Mouse (Mus musculus) CH12F3 (cell line): ENCODE measurements around the gene Nptxr.

Experiments
- in situ Hi-C: fragments of 300-500 bp; cut with MboI; formaldehyde crosslinking; loops from 2 replicates; pipeline ENCODE4 v1.14.3; 2020; ENCODE audit warnings: low sequenced_read_pairs

Gene Nptxr

GRCm38 (mm10) chr15:79792455-79792854 is 12.1 kb downstream of the Nptxr start:
- in situ Hi-C loops, result no loop called here

GRCm38 (mm10) chr15:79791502-79791901 is 13.1 kb downstream of the Nptxr start:
- in situ Hi-C loops, result no loop called here

DNA sequence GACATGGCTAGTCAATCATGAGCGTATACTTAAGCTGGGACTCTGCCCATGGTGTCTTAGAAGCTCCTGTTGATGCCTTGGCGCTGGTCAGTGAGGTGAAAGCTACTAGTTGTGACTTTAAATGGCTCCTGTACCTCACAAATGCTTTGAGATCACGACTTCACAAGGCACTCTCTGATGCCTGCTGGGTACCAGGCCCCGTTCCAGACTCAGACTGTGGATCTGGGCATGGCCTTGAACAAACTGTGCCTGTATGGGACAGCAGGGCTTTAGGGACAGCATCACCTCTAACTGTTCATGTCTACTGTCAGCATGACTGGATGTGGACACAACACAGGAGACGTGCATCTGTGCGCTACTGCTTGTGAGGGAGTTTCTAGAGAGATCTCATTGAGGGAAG is 13.7 kb downstream of the Nptxr start:
- in situ Hi-C loops, result no loop called here

- in situ Hi-C loops, result no loop called here
Observed at GRCm38 (mm10) chr15:79790111-79790510, 14.5 kb downstream of the Nptxr start.

GRCm38 (mm10) chr15:79787815-79788214 is 16.8 kb downstream of the Nptxr start:
- in situ Hi-C loops, result no loop called here

DNA sequence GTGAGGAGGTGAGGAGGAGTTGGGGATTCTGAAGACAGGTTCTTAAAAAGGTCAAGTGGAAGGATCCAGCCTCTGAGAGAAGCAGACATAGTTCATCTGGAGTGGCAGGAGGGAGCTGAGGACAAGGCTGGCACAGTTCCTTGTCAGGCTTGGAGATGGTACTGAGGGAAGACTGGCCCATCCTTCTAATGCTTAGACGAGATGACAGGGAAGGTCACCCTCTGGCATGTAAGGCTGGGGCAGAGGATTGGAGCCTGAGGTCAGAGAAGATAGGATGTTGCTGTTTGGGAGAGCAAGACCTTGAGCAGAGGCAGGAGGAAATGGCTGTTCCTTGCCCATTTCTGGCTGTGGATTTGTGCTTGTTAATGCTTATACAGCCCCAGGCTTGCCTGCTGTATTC is 19.5 kb downstream of the Nptxr start:
- in situ Hi-C loops, result no loop called here

- in situ Hi-C loops, result no loop called here
Observed at GRCm38 (mm10) chr15:79777749-79778148, 26.8 kb downstream of the Nptxr start, which contains the start of gene Dnal4. TSS of gene Dnal4 (minus strand) at chr15:79777849.

DNA sequence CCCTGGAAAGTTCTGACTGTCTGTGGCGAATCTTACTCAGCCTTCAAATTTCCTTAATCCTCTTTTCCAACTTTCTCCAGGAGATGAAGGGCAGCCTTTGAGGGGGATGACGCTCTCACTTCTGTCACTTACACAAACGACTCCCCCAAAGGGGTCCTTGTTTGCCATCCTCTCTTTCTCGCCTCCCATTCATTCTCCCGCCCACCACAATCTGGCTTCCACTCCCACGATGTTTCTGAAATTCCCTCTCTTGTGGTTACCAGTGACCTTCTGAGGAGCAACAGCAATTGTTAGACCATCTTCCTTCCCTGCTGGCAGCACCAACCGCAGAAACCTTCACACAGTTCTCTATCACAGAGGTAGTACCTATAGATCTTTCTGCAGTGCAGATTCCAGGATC is 28.9 kb downstream of the Nptxr start:
- in situ Hi-C loops, result no loop called here

DNA sequence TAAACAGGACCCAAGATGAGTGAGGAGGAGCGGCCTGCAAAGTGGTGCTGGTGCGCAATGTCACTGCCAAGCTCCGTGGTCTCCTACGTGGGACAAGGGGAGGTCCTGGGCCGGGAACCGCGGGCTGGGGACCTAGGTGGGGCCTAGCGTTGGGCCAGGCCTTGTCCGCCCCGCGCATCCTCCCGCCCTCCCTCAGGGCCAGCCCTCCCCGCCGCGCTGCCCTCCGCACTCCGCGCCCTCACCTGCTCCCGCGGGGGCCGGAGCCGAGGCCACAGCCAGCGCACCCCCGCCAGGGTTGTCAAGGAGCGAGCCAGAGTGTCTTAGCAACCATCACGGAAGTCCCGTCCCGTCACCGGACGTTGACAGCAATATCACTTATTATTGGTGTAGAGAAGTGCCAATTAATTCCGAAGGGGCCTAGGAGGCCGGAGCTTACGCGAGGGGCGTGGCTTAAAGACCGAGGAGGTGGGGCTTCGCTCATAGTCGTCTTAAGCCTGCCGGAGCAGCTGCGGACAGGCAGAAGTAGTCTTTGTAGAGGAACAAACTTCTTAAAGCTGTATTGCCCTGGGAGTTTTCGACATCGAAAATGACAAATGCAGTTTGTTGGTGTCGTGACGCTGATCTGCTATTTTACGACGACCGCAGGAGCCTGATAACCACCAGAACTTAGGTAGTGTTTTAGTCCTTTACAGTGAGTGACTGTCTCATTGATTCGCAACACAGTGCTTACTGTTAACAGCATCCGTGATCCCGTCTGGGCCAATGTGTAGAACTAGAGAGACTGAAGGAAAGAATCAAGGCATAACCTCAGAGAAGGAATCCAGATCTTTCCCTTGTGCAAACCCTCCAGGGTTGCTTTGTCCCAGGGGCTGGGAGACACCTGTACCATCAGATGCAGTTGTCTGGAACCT is 30.2 kb downstream of the Nptxr start:
- in situ Hi-C loops, result no loop called here

GRCm38 (mm10) chr15:79770629-79771240 is 33.8 kb downstream of the Nptxr start:
- in situ Hi-C loops, result no loop called here

DNA sequence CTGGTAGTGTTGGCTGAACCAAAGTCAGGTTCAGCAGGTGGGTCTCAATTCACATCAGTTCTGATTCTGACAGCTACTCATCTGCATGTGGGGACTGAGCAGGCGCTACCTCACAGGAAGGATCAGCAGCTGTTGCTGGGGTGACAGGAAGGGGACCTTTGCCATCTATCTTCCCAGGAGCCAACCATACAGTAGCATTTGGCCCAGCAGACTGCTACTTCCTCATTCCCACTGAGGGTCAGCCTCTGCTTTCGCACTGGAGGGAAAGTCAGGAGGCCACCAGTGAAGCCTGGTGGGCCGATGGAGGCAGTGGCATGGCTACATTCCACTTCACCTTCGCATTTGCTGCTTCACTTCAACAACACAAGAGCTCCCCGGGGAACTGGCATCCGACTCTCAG is 36.3 kb downstream of the Nptxr start:
- in situ Hi-C loops, result no loop called here

GRCm38 (mm10) chr15:79767327-79767961 is 37.1 kb downstream of the Nptxr start:
- in situ Hi-C loops, result no loop called here

DNA sequence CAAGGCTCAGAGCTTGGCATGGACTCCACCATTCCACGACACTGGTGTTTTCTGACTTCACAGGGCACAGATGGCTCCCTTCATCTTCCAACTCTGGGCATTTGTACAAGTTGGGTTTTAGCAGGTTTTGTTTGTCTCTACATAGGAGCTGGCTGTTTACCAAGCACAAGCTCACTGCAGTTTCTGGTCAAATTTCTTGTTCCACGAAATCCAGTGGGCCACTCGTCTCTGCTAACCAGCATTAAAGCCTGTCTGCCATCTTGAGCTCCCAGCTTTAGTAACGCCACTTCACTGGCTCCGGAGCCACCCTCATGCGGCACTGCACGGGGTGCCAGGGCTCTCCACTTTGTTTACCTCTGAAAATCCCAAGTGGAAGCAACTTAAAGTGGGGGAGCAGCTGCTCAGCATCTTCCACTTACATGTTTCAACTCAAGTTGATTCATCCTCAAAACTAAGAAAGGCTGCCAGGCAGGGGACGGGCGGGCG is 37.9 kb downstream of the Nptxr start:
- in situ Hi-C loops, result no loop called here

- in situ Hi-C loops, result no loop called here
Observed at GRCm38 (mm10) chr15:79766168-79766567, 38.4 kb downstream of the Nptxr start.

DNA sequence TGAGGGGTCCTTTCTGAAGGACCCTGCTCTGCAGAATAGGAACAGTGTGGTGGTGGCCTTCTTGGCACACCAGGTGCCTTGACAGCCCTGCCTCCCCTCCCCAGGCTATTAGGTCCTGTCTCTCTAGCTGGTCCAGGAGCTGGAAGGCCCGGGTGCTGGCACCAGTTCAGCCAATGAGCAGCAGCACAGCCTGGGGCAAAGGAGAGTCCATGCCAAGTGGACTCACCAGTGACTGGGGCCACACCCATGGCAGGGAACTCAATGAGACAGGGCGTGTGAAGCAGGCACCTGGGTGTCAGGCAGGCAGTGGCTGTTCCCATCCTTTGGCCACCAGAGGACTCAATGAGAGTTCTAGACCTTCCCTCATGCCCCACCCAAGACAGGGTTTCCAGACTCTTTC is 39.2 kb downstream of the Nptxr start:
- in situ Hi-C loops, result no loop called here

- in situ Hi-C loops, result no loop called here
Observed at GRCm38 (mm10) chr15:79764539-79765267, 39.9 kb downstream of the Nptxr start.

- in situ Hi-C loops, result no loop called here
Observed at GRCm38 (mm10) chr15:79763601-79764246, 40.8 kb downstream of the Nptxr start.

- in situ Hi-C loops, result no loop called here
Observed at GRCm38 (mm10) chr15:79763001-79763400, 41.6 kb downstream of the Nptxr start.

GRCm38 (mm10) chr15:79760956-79761355 is 43.6 kb downstream of the Nptxr start:
- in situ Hi-C loops, result no loop called here

- in situ Hi-C loops, result no loop called here
Observed at GRCm38 (mm10) chr15:79757118-79757517, 47.4 kb downstream of the Nptxr start.
